Mouse (Mus musculus) layer of hippocampus, adult 9-11 months (tissue): ENCODE measurements at regions not wholly inside any gene's neighbourhood (a gene's known extent, or its start where the extent isn't known, plus 50 kb on each side); places are given as distances from the start of the nearest gene placed in this dataset.

Experiments used
- DNase-seq: peaks from one replicate; pipeline ENCODE4 v3.0.0; 2022

GRCm38 (mm10) chr13:40472683-40473082, 111.4 kb upstream of the Ofcc1 start:
- no peak for DNase-seq

- no peak for DNase-seq
Measured at GRCm38 (mm10) chr13:40469162-40469561, 107.9 kb upstream of the Ofcc1 start.

- no peak for DNase-seq
Measured at GRCm38 (mm10) chr13:40453360-40453759, 92.1 kb upstream of the Ofcc1 start.

- no peak for DNase-seq
Measured at GRCm38 (mm10) chr13:40429831-40430230, 68.6 kb upstream of the Ofcc1 start.

GRCm38 (mm10) chr13:40423051-40423450, 61.8 kb upstream of the Ofcc1 start:
- no peak for DNase-seq

- no peak for DNase-seq
Measured at GRCm38 (mm10) chr13:40417856-40418255, 56.6 kb upstream of the Ofcc1 start.

GRCm38 (mm10) chr13:40413074-40413473, 51.8 kb upstream of the Ofcc1 start:
- DNase-seq, result no peak
